Mouse (Mus musculus): ENCODE data around the gene Hoxa6.

- no peak for TF ChIP-seq CTCF (IDR thresholded peaks at IDR 0.05; ENCODE audit: low read depth, low read length)
- no peak for TF ChIP-seq GATA1 (IDR thresholded peaks at IDR 0.05; ENCODE audit: borderline replicate concordance, low read length)
These were observed 43.7 kb downstream of the Hoxa6 start, which contains the start of gene Hoxa2 for GRCm38 (mm10) chr6:52164626-52165440.
